Mouse (Mus musculus) mammary gland, adult 2 months (tissue): Measurements from ENCODE around the gene Cdk10. TPM values are rescaled to one million over a fixed set of nuclear protein-coding genes. Genes with fewer than 3 reads are reported as not detected.

Experiments
- polyA plus RNA-seq: library from polyadenylated mRNA; depleted of rRNA; stranded (reverse); fragments of >200 nt; gene quantifications from 2 replicates; pipeline ENCODE4 v1.2.3, GENCODE M21; 2012; ENCODE audit warnings: low replicate concordance; rRNA removed

Cdk10 gene
- 59.7 and 68.5 TPM in 2 replicates for polyA plus RNA-seq

GRCm38 (mm10) chr8:123224278-123225266, at the start of gene Cdk10:
TSS of gene Cdk10 (plus strand) at chr8:123224842.

GRCm38 (mm10) chr8:123185566-123186409, 38.9 kb upstream of the Cdk10 start, which contains the start of gene Dpep1:
TSS of gene Dpep1 (plus strand) at chr8:123186242.

GRCm38 (mm10) chr8:123212321-123213117, 12.1 kb upstream of the Cdk10 start, which contains the start of the genes Chmp1a and Spata33:
TSS of gene Chmp1a (minus strand) at chr8:123212763.
TSS of gene Spata33 (plus strand) at chr8:123212832.

GRCm38 (mm10) chr8:123235520-123236497, 11.2 kb downstream of the Cdk10 start, which contains the start of gene Spata2l:
TSS of gene Spata2l (minus strand) at chr8:123236233.

GRCm38 (mm10) chr8:123254099-123254885, 29.6 kb downstream of the Cdk10 start, which contains the start of the genes Zfp276 and Vps9d1:
TSS of gene Zfp276 (plus strand) at chr8:123254195.
TSS of gene Vps9d1 (minus strand) at chr8:123254348.

Other genes starting within 250 kb of the Cdk10 start
- gene Ankrd11, start 182.6 kb upstream of the Cdk10 start, polyA plus RNA-seq: 49.8 and 63.0 TPM in 2 replicates
- 92.9 and 140 TPM in 2 replicates for gene Spg7, start 161.9 kb upstream of the Cdk10 start, polyA plus RNA-seq
- 1,523 and 4,714 TPM in 2 replicates for gene Rpl13, start 122.5 kb upstream of the Cdk10 start, polyA plus RNA-seq
- gene Cpne7, start 107.5 kb upstream of the Cdk10 start, polyA plus RNA-seq: 2.7 and 3.4 TPM in 2 replicates
- gene Sult5a1, start 66.5 kb upstream of the Cdk10 start, polyA plus RNA-seq: 13.0 and 32.0 TPM in 2 replicates
- 153 and 226 TPM in 2 replicates for gene Dpep1, start 38.6 kb upstream of the Cdk10 start, polyA plus RNA-seq
- 101 and 105 TPM in 2 replicates for gene Chmp1a, start 12.1 kb upstream of the Cdk10 start, polyA plus RNA-seq
- gene Spata33, start 12.0 kb upstream of the Cdk10 start, polyA plus RNA-seq: 0.73 and 1.2 TPM in 2 replicates
- gene Spata2l, start 11.4 kb downstream of the Cdk10 start, polyA plus RNA-seq: 9.0 and 19.4 TPM in 2 replicates
- gene Zfp276, start 29.4 kb downstream of the Cdk10 start, polyA plus RNA-seq: 29.7 and 44.2 TPM in 2 replicates
- gene Vps9d1, start 29.5 kb downstream of the Cdk10 start, polyA plus RNA-seq: 84.1 and 191 TPM in 2 replicates
- gene Fanca, start 93.7 kb downstream of the Cdk10 start, polyA plus RNA-seq: 10.7 and 17.3 TPM in 2 replicates
- gene Spire2, start 107.9 kb downstream of the Cdk10 start, polyA plus RNA-seq: 2.0 and 2.3 TPM in 2 replicates
- gene Tcf25, start 148.9 kb downstream of the Cdk10 start, polyA plus RNA-seq: 170 and 237 TPM in 2 replicates
- gene Mc1r, start 182.3 kb downstream of the Cdk10 start, polyA plus RNA-seq: not detected in 2 replicates
- gene Tubb3, start 186.6 kb downstream of the Cdk10 start, polyA plus RNA-seq: 1.5 TPM in 2 replicates
- 29.8 and 38.0 TPM in 2 replicates for gene Def8, start 198.7 kb downstream of the Cdk10 start, polyA plus RNA-seq